Mouse (Mus musculus) midbrain, embryonic 16.5 days (tissue): ENCODE measurements around the gene Gm20388. TPM values are rescaled to one million over a fixed set of nuclear protein-coding genes. Genes with fewer than 3 reads are reported as not detected.

Source experiments
- ATAC-seq: fragments of 200-750 bp; cut with Nextera tagmentation; 2 replicates; pipeline ENCODE4 v1.8.0; 2017; ENCODE audit warnings: moderate TSS enrichment
- H3K27ac ChIP-seq: fragments of 300-500 bp; sonication (generic); 2 replicates; pipeline ENCODE4 v1.5.1; 2014; ENCODE audit warnings: mild to moderate bottlenecking, low read length, mixed read lengths
- H3K27me3 ChIP-seq: fragments of 300-500 bp; sonication (generic); 2 replicates; pipeline ENCODE4 v1.6.1; 2014; ENCODE audit warnings: low read depth, low read length, mixed read lengths; ENCODE audit not compliant: control insufficient read depth, insufficient read depth
- H3K36me3 ChIP-seq: fragments of 300-500 bp; sonication (generic); 2 replicates; pipeline ENCODE4 v1.6.1; 2014; ENCODE audit warnings: mild to moderate bottlenecking, low read length, moderate library complexity, mixed read lengths; ENCODE audit not compliant: control insufficient read depth, insufficient read depth
- H3K4me1 ChIP-seq: fragments of 300-500 bp; sonication (generic); 2 replicates; pipeline ENCODE4 v1.6.1; 2014; ENCODE audit warnings: mild to moderate bottlenecking, low read length, mixed read lengths; ENCODE audit not compliant: control insufficient read depth, insufficient read depth
- H3K4me2 ChIP-seq: fragments of 300-500 bp; sonication (generic); 2 replicates; pipeline ENCODE4 v1.6.1; 2014; ENCODE audit warnings: mild to moderate bottlenecking, low read length, mixed read lengths
- H3K4me3 ChIP-seq: fragments of 300-500 bp; sonication (generic); 2 replicates; pipeline ENCODE4 v1.5.1; 2014; ENCODE audit warnings: low read depth, mild to moderate bottlenecking, low read length, moderate library complexity, mixed read lengths
- H3K9ac ChIP-seq: fragments of 300-500 bp; sonication (generic); 2 replicates; pipeline ENCODE4 v1.6.1; 2014; ENCODE audit warnings: low read depth, low read length, mixed read lengths
- H3K9me3 ChIP-seq: fragments of 300-500 bp; sonication (generic); replicated peaks from 2 replicates; pipeline ENCODE4 v1.6.1; 2014; ENCODE audit warnings: mild to moderate bottlenecking, low read length, mixed read lengths; ENCODE audit not compliant: control insufficient read depth, poor library complexity, severe bottlenecking
- WGBS: fragments of 180-500 bp; shearing (Covaris S2); extraction: QIAGEN DNeasy Blood & Tissue Kit; methylation state at CpG from one replicate; pipeline ENCODE4 v1.1.7; 2014; 5-methylcytosine and 5-hydroxymethylcytosine counted together
- polyA plus RNA-seq: library from polyadenylated mRNA; unstranded; fragments of >200 nt; fragmentation: Nextera tagmentation; extraction: Ambion mirVana; gene quantifications from 2 replicates; pipeline ENCODE4 v1.2.1, GENCODE M21; 2015

Gene Gm20388
- polyA plus RNA-seq, 1 experiment from 2014 or later: 7.5 TPM

DNA sequence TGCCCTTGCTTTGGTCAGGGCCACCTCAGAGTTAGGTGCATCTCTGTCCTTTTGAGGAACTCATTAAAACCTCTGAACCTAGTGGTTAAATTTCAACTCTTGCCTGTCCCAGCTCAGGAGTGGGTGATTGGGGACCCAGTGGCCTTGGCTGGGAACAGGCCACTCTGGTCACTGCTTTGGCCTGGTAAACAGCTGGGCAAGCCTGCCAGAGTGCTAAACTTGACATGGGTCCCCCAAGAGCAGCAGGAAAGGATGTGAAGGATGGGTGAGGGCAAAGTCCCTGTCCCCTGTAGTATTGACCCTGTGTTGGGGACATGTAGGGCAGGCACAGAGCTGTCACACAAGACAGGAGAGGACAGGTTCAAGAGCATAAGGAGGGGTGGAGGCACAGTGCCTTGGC is 2034.2 kb downstream of the Gm20388 start, which contains the start of gene Car5a:
Gene Car5a (minus strand): TSS at position 74 of the 400 bp plus-strand sequence.
- Histone ChIP-seq H3K27me3 (no peaks in the 10 kb centered on the region), H3K4me3 (no peak within 1 kb of the TSS), H3K4me1 (peaks cover 16% of the 10 kb centered on the region), H3K4me2 (no peak within 1 kb of the TSS), H3K9me3 (no peaks in the 10 kb centered on the region), H3K36me3 (no peaks in the 10 kb centered on the region), H3K9ac (no peak within 1 kb of the TSS), H3K27ac (no peak within 1 kb of the TSS)
- no peak for ATAC-seq

DNA sequence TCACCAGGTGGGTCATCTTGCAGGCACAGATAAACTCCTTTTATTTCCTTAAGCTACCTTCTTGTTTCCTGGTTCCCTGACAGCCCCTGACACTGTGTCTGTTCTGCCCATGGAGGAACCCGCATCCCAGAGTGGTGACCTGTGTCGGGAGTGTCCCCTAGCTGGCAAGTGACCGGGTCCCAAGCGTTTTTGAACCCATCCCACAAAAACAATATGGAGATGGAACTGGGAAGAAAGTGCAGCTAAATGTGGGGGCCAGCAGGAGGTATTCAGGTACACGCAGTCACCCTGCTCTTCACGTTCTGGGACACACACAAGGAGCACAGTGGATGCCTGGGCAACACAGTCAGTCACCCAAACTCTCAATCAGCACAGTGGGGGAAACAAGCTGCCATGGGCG is 2035.7 kb downstream of the Gm20388 start:
- Histone ChIP-seq H3K4me3 (no peak overlapping the region), H3K36me3 (no peaks in the 10 kb centered on the region), H3K4me2 (no peak overlapping the region), H3K9me3 (no peaks in the 10 kb centered on the region), H3K27me3 (no peaks in the 10 kb centered on the region), H3K27ac (no peak overlapping the region), H3K4me1 (peaks cover 17% of the 10 kb centered on the region), H3K9ac (no peak overlapping the region)
- no peak for ATAC-seq
- WGBS: 78% methylated on average over 7 of the region's 7 CpGs

DNA sequence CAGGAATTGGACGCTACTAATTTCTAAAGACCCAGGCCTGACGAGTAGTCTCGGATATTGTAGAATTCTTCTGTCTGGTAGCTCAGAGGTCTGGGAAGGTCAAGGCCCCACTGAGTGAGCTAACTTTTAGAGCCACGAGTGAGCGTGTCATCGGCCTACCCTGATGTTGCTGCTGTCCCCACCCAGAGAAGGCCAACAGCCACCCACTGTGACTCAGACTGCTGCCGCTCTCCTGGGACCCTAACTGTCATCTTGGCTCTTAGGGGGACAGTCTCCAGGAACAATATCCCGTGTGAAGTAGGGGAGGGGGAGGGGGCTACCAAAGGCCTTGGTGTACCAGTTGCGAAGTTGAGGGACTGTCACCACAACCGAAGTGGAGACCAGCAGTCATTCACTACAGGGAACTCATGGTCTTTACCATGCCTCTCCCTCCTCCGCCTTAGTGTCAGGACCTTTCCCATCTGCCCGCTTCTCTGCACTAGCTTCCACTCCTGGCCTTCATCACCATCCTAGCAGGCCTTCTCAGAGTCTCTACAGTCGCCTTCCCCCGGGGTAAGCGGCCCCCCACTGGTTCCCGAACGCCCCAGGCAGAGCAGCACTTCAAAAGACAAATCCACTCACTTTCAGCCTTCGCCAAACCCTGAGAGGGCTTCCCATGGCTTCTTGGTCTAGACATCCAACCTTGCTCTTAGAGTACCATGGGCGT is 2036.6 kb downstream of the Gm20388 start:
- H3K4me3 ChIP-seq: peak overlapping the region; percentile 34
- H3K27me3 ChIP-seq: no peaks in the 10 kb centered on the region
- H3K36me3 ChIP-seq: no peaks in the 10 kb centered on the region
- no peaks in the 10 kb centered on the region for H3K9me3 ChIP-seq
- H3K27ac ChIP-seq: peak overlapping the region; percentile 50
- peak overlapping the region; percentile 65 for H3K4me2 ChIP-seq
- H3K4me1 ChIP-seq: peaks cover 26% of the 10 kb centered on the region
- WGBS: 31% methylated on average over 17 of the region's 19 CpGs
- no peak overlapping the region for H3K9ac ChIP-seq
- no peak for ATAC-seq

DNA sequence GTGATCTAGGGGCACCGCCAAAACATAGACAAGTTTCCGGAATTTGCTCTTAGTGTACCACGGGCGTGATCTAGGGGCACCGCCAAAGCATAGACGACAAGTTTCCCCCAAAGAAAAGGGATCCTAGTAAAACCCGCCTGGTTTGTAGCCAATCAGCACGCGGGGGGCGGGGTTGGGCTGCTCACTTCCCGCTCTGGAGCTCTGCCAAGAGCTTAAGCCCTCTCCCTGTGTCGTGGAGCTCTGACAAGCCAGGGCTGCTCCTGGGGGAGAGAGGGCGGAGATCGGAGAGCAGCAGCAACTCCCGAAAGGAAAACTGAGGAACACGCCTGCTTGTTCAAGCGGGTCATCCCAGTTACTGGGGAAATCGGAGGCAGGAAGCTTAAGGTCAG is 2037.1 kb downstream of the Gm20388 start:
- H3K9me3 ChIP-seq: no peaks in the 10 kb centered on the region
- peak overlapping the region; percentile 65 for H3K4me2 ChIP-seq
- ATAC-seq: 0 out of 2 replicates have a peak, but pooled peaks have one; percentile 11
- peaks cover 31% of the 10 kb centered on the region for H3K4me1 ChIP-seq
- H3K27ac ChIP-seq: peak overlapping the region; percentile 50
- H3K9ac ChIP-seq: peak overlapping the region; percentile 55
- no peaks in the 10 kb centered on the region for H3K36me3 ChIP-seq
- under 1% methylated on average over 18 of the region's 18 CpGs for WGBS
- no peaks in the 10 kb centered on the region for H3K27me3 ChIP-seq
- peak overlapping the region; percentile 34 for H3K4me3 ChIP-seq

DNA sequence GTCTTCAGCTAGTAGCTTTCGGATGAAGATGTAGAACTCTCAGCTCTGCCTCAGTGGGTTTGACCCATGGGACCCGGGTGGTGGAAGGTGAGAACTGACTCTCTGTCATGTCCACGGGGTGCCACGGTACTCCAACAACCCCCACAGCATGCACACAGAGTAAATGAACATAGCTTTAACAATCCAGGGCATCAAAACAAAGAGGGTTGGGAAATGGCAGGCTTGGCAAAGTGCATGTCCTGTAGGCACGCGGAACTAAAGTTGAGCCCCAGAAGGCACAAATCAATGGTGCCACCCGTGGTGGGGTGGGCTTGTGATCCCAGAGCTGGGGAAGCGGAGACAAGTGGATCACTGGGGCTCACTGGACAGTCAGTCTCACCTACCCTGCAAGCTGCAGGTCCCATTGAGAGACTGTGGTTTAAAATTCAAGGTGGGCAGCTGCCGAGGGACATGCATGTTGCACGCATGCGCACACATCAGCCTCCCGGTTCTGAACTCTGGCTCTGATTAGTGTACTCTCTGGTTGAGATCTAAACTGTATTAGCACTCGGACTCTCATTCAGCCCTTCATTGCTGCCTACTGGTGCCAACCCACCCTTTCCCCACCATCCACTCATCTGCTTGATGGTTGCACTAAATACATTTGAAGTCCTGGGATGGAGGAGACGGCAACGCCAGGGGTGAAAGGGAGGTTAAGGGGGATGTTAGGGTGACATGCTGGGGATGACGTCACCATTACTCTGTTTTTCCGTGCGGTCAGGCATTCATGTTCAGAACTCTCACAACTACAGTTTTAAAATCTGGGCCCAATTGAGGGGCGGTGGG is 2037.9 kb downstream of the Gm20388 start:
- WGBS: 57% methylated on average over 19 of the region's 19 CpGs
- no peak for ATAC-seq
- H3K4me1 ChIP-seq: peaks cover 33% of the 10 kb centered on the region

DNA sequence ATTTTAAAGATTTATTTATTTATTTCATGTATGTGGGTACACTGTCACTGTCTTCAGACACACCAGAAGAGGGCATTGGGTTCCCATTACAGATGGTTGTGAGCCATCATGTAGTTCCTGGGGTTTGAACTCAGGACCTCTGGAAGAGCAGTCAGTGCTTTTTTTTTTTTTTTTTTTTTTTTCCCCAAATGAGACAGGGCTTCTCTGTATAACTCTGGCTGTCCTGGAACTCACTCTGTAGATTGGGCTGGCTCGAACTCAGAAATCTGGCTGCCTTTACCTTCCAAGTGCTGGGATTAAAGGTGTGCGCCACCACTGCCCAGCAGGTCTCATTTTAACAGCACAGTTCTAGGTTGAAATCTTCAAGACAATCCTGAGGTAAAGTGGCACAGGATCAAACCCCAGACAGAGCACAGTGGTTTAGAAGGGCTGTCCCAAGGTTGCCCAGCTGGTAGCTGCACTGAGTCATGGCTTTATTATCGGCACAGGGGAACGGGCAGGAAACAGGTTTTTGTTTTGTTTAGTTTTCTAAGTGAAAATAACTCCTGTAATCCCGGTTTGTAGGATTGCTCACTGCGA is 2038.7 kb downstream of the Gm20388 start, which contains the start of gene Banp:
Gene Banp (plus strand): TSS at position 529 of the 579 bp plus-strand sequence.
- Histone ChIP-seq H3K36me3 (no peaks in the 10 kb centered on the region), H3K4me3 (peak within 1 kb of the TSS; percentile 92), H3K4me2 (peak within 1 kb of the TSS; percentile 65), H3K9ac (peak within 1 kb of the TSS; percentile 96), H3K4me1 (peaks cover 33% of the 10 kb centered on the region), H3K27me3 (no peaks in the 10 kb centered on the region), H3K9me3 (no peaks in the 10 kb centered on the region), H3K27ac (peak within 1 kb of the TSS; percentile 96)
- WGBS: 66% methylated on average over 6 of the region's 6 CpGs
- no peak for ATAC-seq

More for the DNA sequence above, 2037.9 kb downstream of the Gm20388 start:
- H3K27ac ChIP-seq: peak overlapping the region; percentile 50; the same call in 1 of the 2 replicates
- H3K4me2 ChIP-seq: peak overlapping the region; percentile 65
- H3K27me3 ChIP-seq: no peaks in the 10 kb centered on the region
- no peaks in the 10 kb centered on the region for H3K36me3 ChIP-seq
- peak overlapping the region; percentile 34 for H3K4me3 ChIP-seq
- no peaks in the 10 kb centered on the region for H3K9me3 ChIP-seq
- peak overlapping the region; percentile 55 for H3K9ac ChIP-seq

DNA sequence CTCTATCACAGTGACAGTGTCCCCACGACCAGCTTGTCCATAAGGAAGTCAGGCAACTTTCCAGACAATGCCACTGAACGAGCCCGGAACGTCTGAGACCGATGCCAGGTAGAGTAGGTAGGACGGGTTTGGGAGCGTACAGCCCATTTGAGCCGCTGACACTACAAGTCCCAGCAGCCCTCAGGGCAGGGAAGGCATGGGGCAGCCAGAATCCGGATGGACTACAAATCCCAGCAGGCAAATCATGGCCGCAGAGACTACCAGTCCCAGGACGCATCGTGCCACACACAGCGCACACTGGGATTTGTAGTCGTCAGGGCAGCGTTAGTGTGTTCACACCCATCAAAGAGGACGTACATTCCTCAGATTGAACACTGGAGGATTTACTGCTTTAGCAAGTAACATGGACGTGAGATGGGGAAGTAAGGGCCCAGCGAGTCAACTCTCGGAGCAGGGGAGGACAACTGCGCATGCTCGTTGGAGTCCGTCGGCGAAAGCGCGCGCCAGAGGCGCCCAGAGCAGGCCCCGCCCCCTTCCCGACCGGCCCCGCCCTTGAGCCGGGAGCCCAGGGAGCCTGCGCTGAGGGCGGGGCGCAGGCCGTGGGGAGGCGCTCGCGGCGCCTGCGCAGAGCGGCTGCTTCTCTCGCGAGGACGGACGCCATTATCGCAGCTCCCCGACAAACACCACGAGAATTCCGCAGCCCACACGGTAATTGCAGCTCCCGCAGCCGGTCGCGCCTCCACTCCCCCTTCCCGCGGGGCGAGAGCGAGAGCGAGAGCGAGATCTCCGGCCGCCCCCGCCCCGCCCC is 2039.5 kb downstream of the Gm20388 start:
- Histone ChIP-seq H3K27me3 (no peaks in the 10 kb centered on the region), H3K4me2 (peak overlapping the region; percentile 52), H3K9ac (peak overlapping the region; percentile 96), H3K9me3 (no peaks in the 10 kb centered on the region), H3K27ac (peak overlapping the region; percentile 96), H3K4me1 (peaks cover 33% of the 10 kb centered on the region), H3K36me3 (no peaks in the 10 kb centered on the region), H3K4me3 (peak overlapping the region; percentile 92)
- peak; percentile 96 for ATAC-seq
- WGBS: under 1% methylated on average over 51 of the region's 66 CpGs
